25 mouse cellular contexts compared by ENCODE assay signal in genomic region chr2:133362693-133363443, GRCm38 (mm10).
DNase-seq lines count a peak whose midpoint lies in the region; ATAC-seq and TF ChIP-seq lines count a peak whose summit lies in the region.
"Had no signal": no experiment of that assay in that cellular context is flagged by ENCODE, and none has a peak within 500 bp of the region (broad histone marks: within the 10 kb centered on the region; RNA-seq: fewer than 3 reads in every experiment).

No protein-coding gene starts in this region.

- no peak overlapping the region for H3K27ac ChIP-seq in limb, embryonic 14.5 days (replicated peaks; ENCODE audit: low read depth, low read length)
- H3K27ac ChIP-seq in limb, embryonic 10.5 days: no peak overlapping the region
- H3K27ac ChIP-seq in midbrain, embryonic 13.5 days: no peak overlapping the region
- H3K27ac ChIP-seq: embryonic facial prominence, embryonic 12.5 days; heart, embryonic 15.5 days; limb, embryonic 15.5 days; liver, embryonic 14.5 days; stomach, embryonic 15.5 days had no signal

- H3K4me3 ChIP-seq in limb, embryonic 14.5 days (replicated peaks; ENCODE audit: low read length): no peak overlapping the region
- no peak overlapping the region for H3K4me3 ChIP-seq in limb, embryonic 10.5 days
- no peak overlapping the region for H3K4me3 ChIP-seq in midbrain, embryonic 13.5 days (replicated peaks)
- H3K4me3 ChIP-seq: embryonic facial prominence, embryonic 12.5 days; erythroblast, embryonic 14.5 days; heart, embryonic 15.5 days; limb, embryonic 15.5 days; stomach, embryonic 15.5 days had no signal

- H3K9me3 ChIP-seq in limb, embryonic 14.5 days (ENCODE audit: control insufficient read depth, low read length): no peaks in the 10 kb centered on the region
- H3K9me3 ChIP-seq in limb, embryonic 10.5 days (replicated peaks): no peaks in the 10 kb centered on the region
- H3K9me3 ChIP-seq in midbrain, embryonic 13.5 days: no peaks in the 10 kb centered on the region
- H3K9me3 ChIP-seq: embryonic facial prominence, embryonic 12.5 days; heart, embryonic 15.5 days; limb, embryonic 15.5 days; stomach, embryonic 15.5 days had no signal

- H3K4me1 ChIP-seq in limb, embryonic 14.5 days (ENCODE audit: control insufficient read depth, insufficient read depth, low read length): no peaks in the 10 kb centered on the region
- H3K4me1 ChIP-seq in limb, embryonic 10.5 days: no peaks in the 10 kb centered on the region
- 0 out of 2 replicates have a peak, but pooled peaks cover 7% of the 10 kb centered on the region for H3K4me1 ChIP-seq in midbrain, embryonic 13.5 days (replicated peaks)
- H3K4me1 ChIP-seq: embryonic facial prominence, embryonic 12.5 days; limb, embryonic 15.5 days; stomach, embryonic 15.5 days had no signal

- peak; percentile 62; the same call in 1 of the 2 replicates for ATAC-seq in limb, embryonic 14.5 days (ENCODE audit: low FRiP score, low read depth)
- peak; percentile 85 for ATAC-seq in midbrain, embryonic 13.5 days
- no peak for ATAC-seq in monocyte, adult 5-6 weeks (replicated peaks; ENCODE audit: insufficient number of reproducible peaks, low FRiP score, low TSS enrichment, poor library complexity, severe bottlenecking)
- ATAC-seq: forebrain, embryonic 14.5 days had no signal

- WGBS in limb, embryonic 14.5 days: 59% methylated on average over 4 of the region's 4 CpGs
- WGBS in limb, embryonic 10.5 days: 80% methylated on average over 4 of the region's 4 CpGs
- 17% methylated on average over 4 of the region's 4 CpGs for WGBS in midbrain, embryonic 13.5 days

- no peaks in the 10 kb centered on the region for H3K27me3 ChIP-seq in limb, embryonic 14.5 days (ENCODE audit: control insufficient read depth, insufficient read depth, low read length)
- no peaks in the 10 kb centered on the region for H3K27me3 ChIP-seq in limb, embryonic 10.5 days (ENCODE audit: low read depth, poor library complexity, severe bottlenecking)
- H3K27me3 ChIP-seq in midbrain, embryonic 13.5 days: peaks cover 76% of the 10 kb centered on the region
- H3K27me3 ChIP-seq: embryonic facial prominence, embryonic 12.5 days; heart, embryonic 15.5 days; limb, embryonic 15.5 days; stomach, embryonic 15.5 days had no signal

- DNase-seq in embryo, embryonic 11 days: peak; percentile 27
- no peak for DNase-seq in embryo, embryonic 10 days (ENCODE audit: low spot score)
- DNase-seq in limb, embryonic 14.5 days (ENCODE audit: low spot score): peak; percentile 30
- DNase-seq in limb, embryonic 10.5 days (ENCODE audit: low spot score): no peak
- DNase-seq in brain, embryonic 14.5 days (ENCODE audit: low read depth): peak; percentile 49
- DNase-seq in heart, postnatal 4 days: no peak
- DNase-seq: adrenal gland, postnatal 10 days; cerebellum, adult 2 months; cerebellum, postnatal 25 days; heart, postnatal 36 days; kidney, adult 9 months; kidney, postnatal 14 days; lung, embryonic 14.5 days; lung, postnatal 4 days; thymus, adult 18-20 months; thymus, postnatal 36 days had no signal

- TF ChIP-seq CTCF in brain, embryonic 14.5 days (IDR thresholded peaks at IDR 0.05; ENCODE audit: borderline replicate concordance, extremely low read depth, insufficient read depth, insufficient read length): no peak

- no peak overlapping the region for H3K9ac ChIP-seq in limb, embryonic 14.5 days (ENCODE audit: low read depth, low read length, severe bottlenecking)
- no peak overlapping the region for H3K9ac ChIP-seq in midbrain, embryonic 13.5 days (replicated peaks)
- H3K9ac ChIP-seq: embryonic facial prominence, embryonic 12.5 days; heart, embryonic 15.5 days; limb, embryonic 15.5 days; liver, embryonic 14.5 days; lung, embryonic 14.5 days; stomach, embryonic 15.5 days had no signal

- no peaks in the 10 kb centered on the region for H3K36me3 ChIP-seq in limb, embryonic 14.5 days (ENCODE audit: control insufficient read depth, insufficient read depth, low read length)
- H3K36me3 ChIP-seq in limb, embryonic 10.5 days: no peaks in the 10 kb centered on the region
- H3K36me3 ChIP-seq in midbrain, embryonic 13.5 days: no peaks in the 10 kb centered on the region
- H3K36me3 ChIP-seq: embryonic facial prominence, embryonic 12.5 days; heart, embryonic 15.5 days; limb, embryonic 15.5 days; stomach, embryonic 15.5 days had no signal

- no peak for TF ChIP-seq POLR2A in limb, embryonic 14.5 days (IDR thresholded peaks at IDR 0.05; ENCODE audit: borderline replicate concordance, extremely low read depth, insufficient read depth, insufficient read length)
- TF ChIP-seq POLR2A in brain, embryonic 14.5 days (IDR thresholded peaks at IDR 0.05; ENCODE audit: borderline replicate concordance, extremely low read depth, insufficient read depth, insufficient read length, poor library complexity, severe bottlenecking): no peak

- no peak overlapping the region for H3K4me2 ChIP-seq in limb, embryonic 14.5 days (replicated peaks; ENCODE audit: low read depth, low read length, severe bottlenecking)
- H3K4me2 ChIP-seq in midbrain, embryonic 13.5 days (replicated peaks): no peak overlapping the region
- H3K4me2 ChIP-seq: embryonic facial prominence, embryonic 12.5 days; heart, embryonic 15.5 days; limb, embryonic 15.5 days; lung, embryonic 14.5 days; stomach, embryonic 15.5 days had no signal

Comparison
In these comparisons a context has a peak if more than half of its experiments do, and no peak if none do; other contexts are left out.
1. DNase-seq: peak in embryo, embryonic 11 days (single experiment), limb, embryonic 14.5 days (single experiment) and brain, embryonic 14.5 days (single experiment); none in embryo, embryonic 10 days (single experiment), limb, embryonic 10.5 days (single experiment) and heart, postnatal 4 days (single experiment).